Mouse (Mus musculus) adrenal gland, adult 18-20 months (tissue): ENCODE results near the gene Thap11. TPM values are rescaled to one million over a fixed set of nuclear protein-coding genes. Genes with fewer than 3 reads are reported as not detected.

Source experiments
- DNase-seq, 2 experiments: peaks; one replicate each; pipeline ENCODE4 v3.0.0; 2021 to 2022; ENCODE audit warnings: low spot score in 2 of 2
- total RNA-seq, 2 experiments: library from RNA; stranded (reverse); gene quantifications; 1 replicate in 1 of 2; 2 replicates in 1 of 2; pipeline ENCODE4 v1.2.3; 2021

The Thap11 gene
- total RNA-seq, 2 experiments from 2014 or later, result 35.7 to 38.6 TPM

- peak; percentile 93 to 94 for DNase-seq
Observed at GRCm38 (mm10) chr8:105900180-105900940, 45.4 kb downstream of the Thap11 start, which contains the start of gene Pskh1. Gene Pskh1 (plus strand): TSS chr8:105900441.

GRCm38 (mm10) chr8:105900941-105901616 is 46.1 kb downstream of the Thap11 start:
- DNase-seq, result no peak

Other genes with a start within 250 kb of the Thap11 start
- 10 to 100 TPM; 25.9 to 32.9 TPM for gene Ripor1, start 249.9 kb upstream of the Thap11 start, total RNA-seq
- 10 to 100 TPM; 54.2 to 55.2 TPM for gene Ctcf, start 218.6 kb upstream of the Thap11 start, total RNA-seq
- gene Agrp, start 217.7 kb upstream of the Thap11 start, total RNA-seq, result 1 to 10 TPM; 3.3 to 5.3 TPM
- 1 to 10 TPM; 2.0 to 2.9 TPM for gene Carmil2, start 168.9 kb upstream of the Thap11 start, total RNA-seq
- 10 to 100 TPM; 21.1 to 23.9 TPM for gene Acd, start 154.0 kb upstream of the Thap11 start, total RNA-seq
- gene Pard6a, start 154.0 kb upstream of the Thap11 start, total RNA-seq, result 10 to 100 TPM in 1 of 2 experiments, 1 to 10 TPM in 1; 7.5 to 14.2 TPM
- gene 4933405L10Rik, start 147.5 kb upstream of the Thap11 start, total RNA-seq, result not detected
- gene Enkd1, start 146.9 kb upstream of the Thap11 start, total RNA-seq, result 1 to 10 TPM; 3.0 to 3.5 TPM
- 10 to 100 TPM in 1 of 2 experiments, 1 to 10 TPM in 1; 7.4 to 10.1 TPM for gene Gfod2, start 96.5 kb upstream of the Thap11 start, total RNA-seq
- gene Ranbp10, start 27.8 kb upstream of the Thap11 start, total RNA-seq, result 10 to 100 TPM; 20.1 to 24.7 TPM
- not detected for gene Tsnaxip1, start 27.4 kb upstream of the Thap11 start, total RNA-seq
- gene Cenpt, start 1.9 kb upstream of the Thap11 start, total RNA-seq, result 1 to 10 TPM; 5.9 to 6.5 TPM
- gene Nutf2, start 5.4 kb downstream of the Thap11 start, total RNA-seq, result 10 to 100 TPM; 43.9 to 46.2 TPM
- gene Edc4, start 25.7 kb downstream of the Thap11 start, total RNA-seq, result 10 to 100 TPM; 35.0 to 36.7 TPM
- gene Nrn1l, start 38.4 kb downstream of the Thap11 start, total RNA-seq, result 1 to 10 TPM; 1.3 to 1.6 TPM
- gene Pskh1, start 45.3 kb downstream of the Thap11 start, total RNA-seq, result 10 to 100 TPM; 25.8 to 30.0 TPM
- under 1 TPM in 1 of 2 experiments, not detected in 1; 0.93 TPM for gene Ctrl, start 78.7 kb downstream of the Thap11 start, total RNA-seq
- gene Psmb10, start 83.3 kb downstream of the Thap11 start, total RNA-seq, result 10 to 100 TPM; 78.7 to 84.1 TPM
- gene Lcat, start 88.2 kb downstream of the Thap11 start, total RNA-seq, result 1 to 10 TPM in 1 of 2 experiments, under 1 TPM in 1; 0.51 to 1.8 TPM
- 10 to 100 TPM; 45.4 to 56.9 TPM for gene Slc12a4, start 111.0 kb downstream of the Thap11 start, total RNA-seq
- not detected for gene Dpep3, start 124.3 kb downstream of the Thap11 start, total RNA-seq
- 10 to 100 TPM; 14.2 to 21.2 TPM for gene Dus2, start 136.2 kb downstream of the Thap11 start, total RNA-seq
- gene Dpep2nb, start 150.8 kb downstream of the Thap11 start, total RNA-seq, result not detected
- gene Ddx28, start 156.8 kb downstream of the Thap11 start, total RNA-seq, result 10 to 100 TPM; 16.4 to 16.9 TPM
- 10 to 100 TPM; 34.5 to 50.9 TPM for gene Nfatc3, start 203.7 kb downstream of the Thap11 start, total RNA-seq